Mouse (Mus musculus) monocyte, adult 5-6 weeks (primary cell): Measurements from ENCODE around the gene Ccdc158. TPM values are rescaled to one million over a fixed set of nuclear protein-coding genes. Genes with fewer than 3 reads are reported as not detected.

ENCODE experiments used
- ATAC-seq: fragments of 153-309, 156-312 bp; replicated peaks from 2 replicates; pipeline ENCODE4 v1.8.0; 2017; ENCODE audit warnings: mild to moderate bottlenecking; ENCODE audit not compliant: low TSS enrichment, insufficient number of reproducible peaks, severe bottlenecking, poor library complexity, low FRiP score
- total RNA-seq: library from RNA; stranded (forward); fragments of 200-1000, 200-491, 200-594 nt; gene quantifications from 3 replicates; pipeline ENCODE4 v1.2.3, GENCODE M21; 2017

The Ccdc158 gene
- total RNA-seq, 1 experiment from 2014 or later: 6.4 TPM

DNA sequence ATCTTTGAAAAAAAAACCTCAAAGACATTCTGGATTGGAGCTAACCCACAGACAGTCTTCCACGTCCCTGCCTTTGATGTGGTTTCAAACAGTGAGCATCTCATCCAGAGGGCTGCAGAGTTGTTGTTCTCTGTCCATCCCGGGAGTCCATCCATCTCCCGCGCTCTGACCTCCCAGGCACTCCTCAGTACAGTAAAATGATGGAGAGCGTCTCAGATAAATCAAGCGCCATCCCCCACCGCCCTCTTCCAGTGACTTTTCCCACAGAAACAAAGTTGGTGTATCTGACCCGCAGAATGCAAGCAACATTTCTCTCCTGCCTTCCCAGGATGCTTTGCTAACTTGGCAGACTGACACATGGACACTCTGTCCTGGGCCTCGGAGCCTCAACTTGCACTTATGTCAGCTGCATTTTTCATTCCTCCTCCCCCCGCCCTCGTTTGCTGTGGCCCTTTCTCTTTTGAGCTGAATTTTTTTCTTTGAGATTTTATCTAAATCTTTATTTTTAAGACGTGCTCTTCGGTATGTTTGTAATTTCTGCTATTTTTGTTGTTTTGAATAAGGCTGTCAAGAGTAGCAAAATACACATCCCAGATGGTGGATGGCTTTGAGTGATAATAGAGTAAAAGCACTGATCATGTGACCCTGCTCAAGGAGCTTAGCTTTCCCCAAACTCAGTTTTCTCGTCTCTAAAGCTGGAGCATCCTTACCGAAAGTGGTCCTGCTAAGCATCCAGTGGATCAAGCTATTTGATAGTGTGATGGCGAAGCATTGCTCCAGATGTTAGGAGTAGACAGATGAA, 17.3 kb upstream of the Ccdc158 start:
- ATAC-seq: no peak

DNA sequence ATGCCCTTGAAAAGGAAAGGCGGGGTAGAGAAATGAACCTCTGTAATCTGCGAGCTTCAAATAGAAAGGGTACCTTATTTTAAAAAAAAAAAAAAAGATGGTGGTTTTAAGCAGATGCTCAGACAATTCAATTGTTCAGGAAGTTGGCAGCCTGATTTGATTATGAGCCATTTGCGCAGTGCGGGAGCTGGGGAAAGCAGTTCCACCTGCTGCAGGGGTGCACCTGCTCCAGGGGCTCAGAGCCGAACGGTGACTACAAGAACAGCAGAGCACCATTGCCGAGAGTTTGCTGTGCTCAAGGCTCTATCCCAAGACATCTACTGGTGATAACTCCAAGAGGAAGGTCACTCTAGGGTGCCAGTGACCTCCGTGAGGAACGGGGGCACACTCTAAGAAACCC, 13.5 kb upstream of the Ccdc158 start:
- no peak for ATAC-seq

DNA sequence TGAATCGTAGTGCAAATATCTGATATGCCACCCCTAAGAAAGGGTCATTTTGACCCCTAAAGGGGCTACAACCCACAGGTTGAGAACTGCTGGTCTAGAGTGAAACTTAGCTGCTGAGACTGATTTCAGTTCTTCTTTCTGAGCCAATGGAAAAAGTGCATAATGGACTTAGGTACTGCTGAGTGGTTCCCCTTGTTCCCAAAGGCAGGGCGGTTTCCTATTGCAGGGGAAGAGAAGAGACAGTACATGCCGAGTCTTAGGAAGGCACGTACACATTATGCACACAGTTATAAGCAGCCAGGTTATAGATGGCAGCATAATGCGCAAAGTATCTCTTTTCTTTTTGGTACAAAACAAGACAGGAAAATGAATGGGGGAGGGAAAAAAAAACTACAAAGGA, 13.1 kb upstream of the Ccdc158 start:
- ATAC-seq: no peak

DNA sequence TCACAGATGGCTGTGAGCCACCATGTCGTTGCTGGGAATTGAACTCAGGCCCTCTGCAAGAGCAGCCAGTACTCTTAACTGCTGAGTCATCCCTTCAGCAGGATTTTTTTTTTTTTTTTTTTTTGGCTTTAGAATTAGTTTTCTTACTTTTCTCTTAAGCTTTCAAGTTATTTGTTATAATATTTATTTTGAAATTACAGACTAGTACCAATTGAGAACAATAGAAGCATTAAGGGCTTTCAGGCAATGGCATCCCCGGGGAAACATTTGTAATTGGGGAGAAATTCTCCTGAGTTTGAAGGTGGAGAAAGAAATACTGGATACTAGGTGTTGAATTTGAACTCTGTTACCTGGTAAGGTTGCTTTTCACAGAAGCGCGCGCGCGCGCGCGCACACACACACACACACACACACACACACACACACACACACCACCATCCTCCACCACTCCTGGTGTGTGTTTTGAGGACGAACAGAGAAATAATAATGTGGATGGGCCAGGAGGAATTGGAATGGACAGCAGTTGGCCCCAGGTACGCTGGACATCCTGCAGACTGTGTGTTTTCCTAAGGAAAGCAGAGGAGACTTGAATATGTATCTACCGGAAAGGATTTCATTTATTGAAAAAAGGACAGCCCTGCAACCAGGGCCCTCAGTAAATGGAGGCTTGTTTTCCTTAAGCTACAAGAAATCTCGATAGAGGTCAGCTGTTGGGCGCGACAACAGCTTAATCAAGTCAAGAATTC, 9.8 kb upstream of the Ccdc158 start:
- ATAC-seq: no peak

DNA sequence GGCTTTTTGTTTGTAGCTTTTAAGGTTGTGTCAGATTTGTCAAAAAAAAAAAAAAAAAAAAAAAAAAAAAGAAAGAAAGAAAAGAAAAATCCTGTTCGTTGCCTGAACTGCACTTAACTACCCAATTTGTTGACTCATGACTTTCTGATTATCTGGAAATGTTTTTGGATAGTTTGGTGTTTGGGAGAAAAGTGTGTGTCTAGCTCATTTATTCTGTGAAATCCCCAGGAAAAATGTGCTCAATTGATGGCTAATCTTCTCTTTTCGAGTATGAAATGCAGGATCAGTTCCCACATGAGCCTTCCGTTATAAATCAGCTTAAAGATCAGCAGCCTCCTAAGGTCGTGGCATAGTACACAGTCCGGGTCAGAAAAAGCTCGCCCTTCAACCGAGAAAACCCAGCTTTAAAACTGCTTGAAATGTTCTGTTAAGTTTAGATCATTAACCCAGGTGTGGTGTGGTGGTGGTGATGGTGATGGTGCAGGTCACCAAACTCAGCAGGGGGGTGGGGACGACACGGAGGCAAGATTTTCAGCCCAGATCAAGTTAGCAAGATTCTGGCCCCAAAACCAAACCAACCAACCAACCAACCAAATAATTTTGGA, 8.9 kb upstream of the Ccdc158 start:
- ATAC-seq: no peak

DNA sequence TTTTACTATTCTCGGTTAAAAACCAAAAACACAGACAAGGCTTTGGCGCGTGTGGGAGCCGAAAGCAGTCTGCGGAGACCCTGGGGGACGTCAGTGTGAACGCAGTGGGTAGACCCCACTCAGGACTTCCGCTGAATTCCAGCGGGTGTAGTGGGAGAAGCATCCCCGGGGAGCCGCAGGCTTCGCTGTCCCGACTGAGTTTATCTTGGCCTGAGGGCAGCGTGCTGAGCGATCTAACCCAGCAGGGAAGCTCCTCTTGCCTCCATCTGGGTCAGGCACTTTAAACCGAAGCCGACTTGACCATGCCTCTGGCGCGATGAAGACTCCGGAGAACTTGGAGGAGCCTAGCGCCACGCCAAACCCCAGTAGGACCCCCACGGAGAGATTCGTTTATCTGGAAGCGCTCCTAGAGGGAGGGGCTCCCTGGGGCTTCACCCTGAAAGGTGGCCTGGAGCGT, 8.3 kb upstream of the Ccdc158 start, which contains the start of gene Shroom3:
TSS of gene Shroom3 (plus strand) at position 85 of the 457 bp plus-strand sequence.
- 0 out of 2 replicates have a peak, but pooled peaks have one; percentile 5 for ATAC-seq

DNA sequence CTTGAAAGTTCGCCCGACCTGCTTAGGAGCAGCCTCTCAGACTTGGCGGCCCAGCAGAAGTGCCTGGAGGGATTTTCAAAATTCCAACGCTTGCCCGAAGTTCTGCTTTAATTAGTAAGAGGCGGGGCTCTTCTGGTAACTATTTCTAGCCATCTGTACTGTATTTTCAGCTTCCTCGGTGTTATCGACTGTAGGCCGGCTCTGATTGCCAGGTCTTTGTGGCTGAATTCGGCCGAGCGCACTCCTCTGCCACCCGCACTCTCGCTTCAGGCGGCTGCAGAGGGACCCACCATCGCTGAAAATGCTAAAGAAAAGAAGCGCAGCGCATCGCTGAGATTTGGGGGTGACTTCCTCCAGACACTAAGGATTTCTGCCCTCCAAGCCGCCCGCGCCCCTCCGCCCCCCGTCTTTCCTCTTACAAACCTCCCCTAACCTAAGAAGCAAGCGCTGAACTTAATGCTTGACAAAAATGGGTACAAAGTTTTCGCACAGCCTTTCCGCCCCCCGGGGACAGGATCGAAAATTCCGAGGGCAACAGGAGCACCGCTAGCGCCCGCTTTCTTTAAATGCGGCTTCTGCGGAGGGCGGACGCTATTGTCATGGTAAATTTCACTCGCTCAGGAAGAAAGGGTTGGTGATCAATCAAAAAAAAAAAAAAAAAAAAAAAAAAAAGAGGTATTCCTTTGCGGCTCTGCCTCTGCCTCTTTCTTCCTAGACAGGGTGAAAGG, 7.7 kb upstream of the Ccdc158 start:
- ATAC-seq: no peak

DNA sequence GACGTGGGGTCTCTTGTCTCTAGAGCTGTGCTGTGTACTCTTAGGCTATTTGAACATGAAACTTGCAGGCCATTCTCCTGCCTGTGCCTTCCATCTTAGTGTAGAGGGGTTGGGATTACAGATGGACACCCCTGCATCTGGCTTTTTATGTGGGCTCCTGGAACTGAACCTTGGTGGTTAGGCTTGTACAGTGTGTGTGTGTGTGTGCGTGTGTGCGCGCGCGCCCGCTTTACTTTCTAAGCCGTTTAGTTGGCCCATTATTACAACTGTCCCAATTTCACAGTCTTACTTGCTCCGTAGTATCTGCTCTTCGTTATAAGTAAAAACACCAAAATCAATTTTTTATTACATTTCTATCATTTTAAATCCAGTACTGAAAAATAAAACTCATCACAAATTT, 6.8 kb upstream of the Ccdc158 start:
- no peak for ATAC-seq

DNA sequence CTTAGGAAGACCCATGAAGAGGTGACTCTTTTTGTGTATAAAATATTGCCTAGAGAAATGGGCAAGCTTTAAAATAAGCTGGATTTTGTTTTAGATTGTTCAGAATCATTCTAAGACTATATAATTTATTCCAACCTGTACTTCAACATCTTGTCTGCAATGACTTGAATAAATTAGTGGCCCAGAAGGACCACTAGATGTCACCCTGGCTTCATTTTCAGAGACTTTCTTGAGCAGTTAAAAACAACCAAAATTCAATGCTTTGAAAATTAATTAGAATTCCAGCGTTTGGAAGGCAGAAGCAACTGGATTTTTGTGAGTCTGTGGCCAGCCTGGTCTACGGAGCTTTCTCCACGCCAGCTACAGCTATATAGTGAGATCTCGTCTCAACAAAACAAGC, 4.4 kb upstream of the Ccdc158 start:
- no peak for ATAC-seq

DNA sequence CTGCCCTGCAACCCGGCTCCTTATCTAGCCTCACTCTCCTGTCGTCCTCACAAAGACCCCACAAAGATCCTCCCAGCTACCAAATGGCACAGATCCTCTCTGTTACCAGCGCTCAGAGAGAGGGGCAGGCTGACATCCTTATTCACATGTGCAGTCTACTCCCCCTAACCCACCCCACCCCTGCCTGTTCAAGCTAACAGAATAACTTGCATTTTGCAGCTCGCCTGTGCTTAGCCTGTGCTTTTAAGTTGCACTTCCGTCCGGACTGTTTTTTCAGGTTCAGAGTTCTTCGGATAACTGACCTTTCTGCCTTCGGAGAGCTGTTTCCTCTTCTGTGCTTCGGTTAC, 476 bp upstream of the Ccdc158 start:
- 0 out of 2 replicates have a peak, but pooled peaks have one; percentile 3 for ATAC-seq

DNA sequence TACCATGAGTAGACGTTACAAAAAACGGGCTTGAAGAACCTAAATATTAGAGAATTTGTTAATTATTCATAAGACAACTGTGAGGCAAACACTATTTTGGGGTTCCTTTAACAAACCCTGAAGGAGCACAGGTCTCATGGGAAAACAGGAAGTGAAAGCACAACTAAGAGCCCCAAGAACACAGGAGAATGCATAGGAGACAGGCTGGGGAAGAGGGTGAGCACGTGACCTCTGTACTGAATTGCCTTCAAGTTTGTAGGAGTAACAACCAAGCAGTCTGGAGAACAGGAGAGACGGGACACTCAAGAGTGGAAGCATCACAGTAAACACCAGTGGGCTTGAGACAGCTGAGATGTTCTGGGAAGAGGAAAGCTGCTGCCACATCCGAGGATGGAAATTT, 8.2 kb downstream of the Ccdc158 start:
- ATAC-seq: peak; percentile 56; the same call in 1 of the 2 replicates

DNA sequence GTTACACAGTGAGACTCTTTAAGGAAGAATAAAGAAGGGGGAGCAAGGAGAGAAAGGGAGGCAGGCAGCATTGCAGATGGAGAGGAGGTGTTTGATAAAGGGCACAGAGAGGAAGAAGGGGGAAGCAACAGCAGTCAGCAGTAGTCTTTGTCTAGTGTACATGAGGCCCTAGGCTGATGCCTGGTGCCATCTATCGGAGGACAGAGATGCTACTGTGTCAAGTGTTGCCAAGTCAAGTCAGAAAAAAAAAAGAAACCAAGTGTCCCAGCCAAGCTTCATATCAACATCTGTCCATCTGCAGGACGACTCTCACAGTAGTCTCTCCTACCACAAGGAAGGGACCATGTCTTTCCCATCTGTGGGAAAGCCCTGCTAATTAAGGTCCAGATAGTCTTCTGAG, 10.8 kb downstream of the Ccdc158 start:
- no peak for ATAC-seq

DNA sequence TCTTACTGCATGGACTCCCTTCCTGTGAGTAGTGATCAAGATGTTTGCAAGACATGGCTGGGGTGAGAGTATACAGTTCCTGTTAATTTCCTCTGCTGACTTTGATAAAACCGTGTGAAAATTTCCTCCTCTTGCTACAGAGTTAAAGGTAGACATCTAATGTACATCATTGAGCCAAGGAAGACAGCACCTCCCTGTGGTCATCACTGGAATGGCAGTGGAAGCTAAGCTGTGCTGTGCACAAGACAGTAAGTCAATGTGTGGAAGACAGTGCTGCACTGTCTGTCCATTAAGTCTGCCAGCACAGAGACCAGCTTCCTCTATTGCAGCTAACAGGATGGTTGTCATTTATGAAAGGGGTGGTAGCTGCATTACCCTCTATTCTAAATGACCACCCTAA, 18.8 kb downstream of the Ccdc158 start:
- peak; percentile 90 for ATAC-seq

DNA sequence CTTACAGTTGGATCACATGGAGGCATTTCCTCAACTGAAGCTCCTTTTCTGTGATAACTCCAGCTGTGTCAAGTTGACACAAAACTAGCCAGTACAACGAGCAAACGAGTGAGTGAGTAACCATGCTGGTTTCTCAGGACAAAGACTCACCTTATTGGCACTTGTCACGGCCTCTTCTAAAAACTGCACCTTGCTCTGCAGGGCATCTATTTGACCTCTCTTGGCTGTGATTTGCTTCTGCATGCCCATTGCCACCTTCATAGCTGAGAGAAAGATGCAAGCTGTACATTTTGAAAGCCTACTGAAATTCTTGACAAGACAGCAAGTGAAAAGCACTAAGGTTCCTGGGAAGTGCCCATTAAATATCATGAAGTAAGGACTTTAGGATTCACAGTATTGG, 34.2 kb downstream of the Ccdc158 start:
- ATAC-seq: no peak

DNA sequence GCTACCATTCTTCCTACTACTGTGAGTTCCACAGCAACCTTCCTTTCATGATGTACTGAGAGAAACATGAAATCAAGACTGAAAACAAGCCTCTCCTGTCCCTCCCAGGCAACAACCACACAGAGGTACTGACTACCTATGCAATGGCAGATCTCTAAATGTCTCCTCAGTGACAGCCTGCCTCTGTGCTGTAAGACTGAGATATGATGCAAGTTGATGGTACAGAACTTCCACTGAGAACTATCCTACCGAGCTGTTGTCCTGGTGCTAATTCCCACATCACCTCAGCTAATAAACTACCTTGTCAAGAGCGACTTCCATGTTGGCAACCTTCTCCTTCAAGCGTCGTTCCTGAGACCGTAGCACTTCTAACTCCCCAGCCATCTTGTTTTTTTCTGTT, 39.2 kb downstream of the Ccdc158 start:
- ATAC-seq: no peak

DNA sequence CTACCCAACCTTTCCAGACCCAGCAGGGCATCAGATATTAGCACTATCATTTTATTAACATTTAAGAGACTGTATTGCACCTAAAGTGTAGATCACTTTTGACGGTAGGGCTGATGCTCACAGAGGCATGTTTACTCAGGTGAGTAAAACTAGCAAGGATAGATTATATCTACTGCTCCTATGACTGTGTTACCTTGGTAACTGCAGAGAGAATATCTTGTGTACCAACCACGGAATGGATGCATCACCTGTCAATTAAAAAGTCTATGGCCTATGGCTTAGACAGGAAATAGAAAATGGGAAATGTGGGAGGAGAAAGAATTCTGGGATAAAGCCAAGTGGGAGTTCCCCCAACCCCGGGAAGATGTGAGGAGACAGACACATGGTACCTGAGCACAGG, 40.2 kb downstream of the Ccdc158 start:
- no peak for ATAC-seq

DNA sequence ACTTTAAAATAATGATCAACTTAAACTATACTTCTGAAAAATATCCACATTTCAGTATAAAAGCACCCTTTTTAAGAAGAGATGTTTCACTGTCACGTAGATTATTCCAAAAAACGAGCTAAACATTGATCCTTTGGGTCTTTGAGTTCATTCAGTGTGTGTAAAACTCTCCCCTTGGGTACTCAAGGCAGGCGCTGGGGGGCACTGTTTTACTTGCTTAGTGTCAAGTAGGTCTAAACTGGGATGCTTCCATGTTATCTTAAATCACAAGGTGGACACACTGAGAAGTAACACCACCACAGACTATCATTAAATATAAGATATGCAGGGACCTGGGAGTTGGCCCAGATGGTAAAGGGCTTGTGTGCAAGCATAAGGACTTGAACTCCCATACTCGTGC, 41.5 kb downstream of the Ccdc158 start:
- no peak for ATAC-seq

DNA sequence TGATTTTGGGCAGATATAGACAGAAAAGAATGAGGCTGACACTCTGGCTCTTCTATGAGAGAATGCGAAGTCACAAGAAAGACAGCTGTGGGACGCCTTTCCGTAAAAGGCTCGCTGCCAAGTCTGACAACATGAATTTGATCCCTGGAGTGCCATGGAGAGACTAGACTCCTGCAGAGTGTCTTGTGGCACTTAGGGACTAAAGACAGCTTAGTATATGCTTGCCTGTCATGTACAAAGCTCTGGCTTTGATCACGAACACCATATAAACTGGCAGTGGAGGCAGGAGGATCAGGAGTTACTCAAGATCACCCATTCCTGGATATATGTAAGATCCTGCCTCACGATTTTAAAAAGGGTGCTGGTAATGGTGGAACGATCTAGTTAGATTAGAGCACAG, 47.2 kb downstream of the Ccdc158 start:
- ATAC-seq: no peak

DNA sequence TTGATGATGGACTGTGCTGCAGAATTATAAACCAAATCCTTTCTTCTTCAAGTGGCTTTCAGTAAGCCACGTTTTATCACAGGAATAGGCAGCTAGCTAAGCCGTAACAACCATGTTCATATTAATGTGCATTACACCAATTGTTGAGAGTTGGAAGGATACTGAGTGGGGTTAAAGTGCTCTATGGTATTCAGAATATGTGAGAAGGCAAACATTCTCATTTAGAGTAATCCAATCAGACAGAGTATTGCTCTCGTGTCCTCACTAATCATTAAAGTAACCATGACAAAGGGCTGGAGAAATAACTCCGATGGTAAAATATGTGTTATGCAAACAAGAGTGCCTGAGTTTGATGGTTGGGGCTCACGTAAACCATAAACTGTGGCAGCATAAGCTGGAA, 53.2 kb downstream of the Ccdc158 start:
- ATAC-seq: no peak
